Mouse (Mus musculus) stomach, embryonic 14.5 days (tissue): ENCODE measurements around the gene Ubald2. TPM values are rescaled to one million over a fixed set of nuclear protein-coding genes. Genes with fewer than 3 reads are reported as not detected.

Experiments used
- ATAC-seq: fragments of 200-750 bp; cut with Nextera tagmentation; 2 replicates; pipeline ENCODE4 v1.8.0; 2017; ENCODE audit warnings: low read depth, moderate TSS enrichment; ENCODE audit not compliant: insufficient number of reproducible peaks, insufficient read depth, low FRiP score
- H3K27ac ChIP-seq: fragments of 300-500 bp; sonication (generic); 2 replicates; pipeline ENCODE4 v1.5.1; 2014; ENCODE audit warnings: mild to moderate bottlenecking, low read length, moderate library complexity, mixed read lengths
- H3K27me3 ChIP-seq: fragments of 300-500 bp; sonication (generic); 2 replicates; pipeline ENCODE4 v1.6.1; 2014; ENCODE audit warnings: low read length, control low read depth, mixed read lengths; ENCODE audit not compliant: control insufficient read depth, insufficient read depth
- H3K36me3 ChIP-seq: fragments of 300-500 bp; sonication (generic); 2 replicates; pipeline ENCODE4 v1.6.1; 2014; ENCODE audit warnings: mild to moderate bottlenecking, control low read depth, low read length, moderate library complexity, mixed read lengths; ENCODE audit not compliant: control insufficient read depth, insufficient read depth
- H3K4me1 ChIP-seq: fragments of 300-500 bp; sonication (generic); 2 replicates; pipeline ENCODE4 v1.6.1; 2014; ENCODE audit warnings: low read length, control low read depth, mixed read lengths; ENCODE audit not compliant: control insufficient read depth, insufficient read depth
- H3K4me2 ChIP-seq: fragments of 300-500 bp; sonication (generic); replicated peaks from 2 replicates; pipeline ENCODE4 v1.6.1; 2014; ENCODE audit warnings: low read depth, low read length, control low read depth
- H3K4me3 ChIP-seq: fragments of 300-500 bp; sonication (generic); 2 replicates; pipeline ENCODE4 v1.5.1; 2014; ENCODE audit warnings: low read depth, low read length, control low read depth
- H3K9ac ChIP-seq: fragments of 300-500 bp; sonication (generic); replicated peaks from 2 replicates; pipeline ENCODE4 v1.6.1; 2014; ENCODE audit warnings: low read depth, mild to moderate bottlenecking, control low read depth, low read length, moderate library complexity, mixed read lengths
- H3K9me3 ChIP-seq: fragments of 300-500 bp; sonication (generic); 2 replicates; pipeline ENCODE4 v1.6.1; 2016; ENCODE audit warnings: low read depth, low read length, control low read depth; ENCODE audit not compliant: control insufficient read depth
- WGBS: fragments of 180-500 bp; shearing (Covaris S2); extraction: QIAGEN DNeasy Blood & Tissue Kit; methylation state at CpG from one replicate; pipeline ENCODE4 v1.1.7; 2014; 5-methylcytosine and 5-hydroxymethylcytosine counted together
- polyA plus RNA-seq: library from polyadenylated mRNA; unstranded; fragments of >200 nt; fragmentation: Nextera tagmentation; extraction: Ambion mirVana; gene quantifications from 2 replicates; pipeline ENCODE4 v1.2.1, GENCODE M21; 2014

The Ubald2 gene
- polyA plus RNA-seq, 1 experiment from 2014 or later, result 56.1 TPM

GRCm38 (mm10) chr11:116434967-116435752 is 1.3 kb downstream of the Ubald2 start:
- Histone ChIP-seq H3K9ac (peak overlapping the region; percentile 80), H3K4me2 (peak overlapping the region; percentile 85), H3K4me3 (peak overlapping the region; percentile 80), H3K27me3 (no peaks in the 10 kb centered on the region), H3K9me3 (no peaks in the 10 kb centered on the region), H3K36me3 (peaks cover 21% of the 10 kb centered on the region), H3K4me1 (peaks cover 18% of the 10 kb centered on the region), H3K27ac (peak overlapping the region; percentile 93)
- WGBS, result 53% methylated on average over 12 of the region's 12 CpGs
- ATAC-seq, result no peak

- peak overlapping the region; percentile 28; the same call in 1 of the 2 replicates for H3K27ac ChIP-seq
- H3K4me1 ChIP-seq, result peaks cover 18% of the 10 kb centered on the region
- H3K27me3 ChIP-seq, result no peaks in the 10 kb centered on the region
- peak overlapping the region; percentile 85 for H3K4me2 ChIP-seq
- peak overlapping the region; percentile 80; the same call in 1 of the 2 replicates for H3K4me3 ChIP-seq
- ATAC-seq, result no peak
- no peaks in the 10 kb centered on the region for H3K9me3 ChIP-seq
- WGBS, result 47% methylated on average over 5 of the region's 5 CpGs
- peaks cover 21% of the 10 kb centered on the region for H3K36me3 ChIP-seq
- no peak overlapping the region for H3K9ac ChIP-seq
Measured at GRCm38 (mm10) chr11:116435992-116436724, 2.3 kb downstream of the Ubald2 start.

- 57% methylated on average over 4 of the region's 4 CpGs for WGBS
- no peaks in the 10 kb centered on the region for H3K27me3 ChIP-seq
- H3K4me1 ChIP-seq, result peaks cover 18% of the 10 kb centered on the region
- H3K36me3 ChIP-seq, result peaks cover 21% of the 10 kb centered on the region
- no peak overlapping the region for H3K4me3 ChIP-seq
- no peak for ATAC-seq
- peak overlapping the region; percentile 85 for H3K4me2 ChIP-seq
- 0 out of 2 replicates have a peak overlapping the region, but pooled peaks have one; percentile 28 for H3K27ac ChIP-seq
- no peaks in the 10 kb centered on the region for H3K9me3 ChIP-seq
- no peak overlapping the region for H3K9ac ChIP-seq
Measured at GRCm38 (mm10) chr11:116436725-116437331, 2.9 kb downstream of the Ubald2 start.

GRCm38 (mm10) chr11:116437541-116437940 is 3.6 kb downstream of the Ubald2 start:
- Histone ChIP-seq H3K4me3 (no peak overlapping the region), H3K27me3 (no peaks in the 10 kb centered on the region), H3K4me1 (peaks cover 18% of the 10 kb centered on the region), H3K9me3 (no peaks in the 10 kb centered on the region), H3K4me2 (no peak overlapping the region), H3K36me3 (peaks cover 21% of the 10 kb centered on the region), H3K9ac (no peak overlapping the region), H3K27ac (0 out of 2 replicates have a peak overlapping the region, but pooled peaks have one; percentile 28)
- 80% methylated on average over 11 of the region's 11 CpGs for WGBS
- no peak for ATAC-seq

- H3K27me3 ChIP-seq, result no peaks in the 10 kb centered on the region
- H3K9ac ChIP-seq, result no peak overlapping the region
- no peak for ATAC-seq
- WGBS, result 76% methylated on average over 19 of the region's 19 CpGs
- H3K27ac ChIP-seq, result no peak overlapping the region
- peaks cover 21% of the 10 kb centered on the region for H3K36me3 ChIP-seq
- H3K9me3 ChIP-seq, result no peaks in the 10 kb centered on the region
- H3K4me1 ChIP-seq, result peaks cover 18% of the 10 kb centered on the region
- no peak overlapping the region for H3K4me2 ChIP-seq
- no peak overlapping the region for H3K4me3 ChIP-seq
Measured at GRCm38 (mm10) chr11:116439269-116440240, 5.7 kb downstream of the Ubald2 start.

GRCm38 (mm10) chr11:116440408-116441068 is 6.6 kb downstream of the Ubald2 start:
- WGBS, result 66% methylated on average over 7 of the region's 7 CpGs
- ATAC-seq, result no peak

GRCm38 (mm10) chr11:116442129-116442866 is 8.4 kb downstream of the Ubald2 start:
- Histone ChIP-seq H3K9ac (no peak overlapping the region), H3K9me3 (no peaks in the 10 kb centered on the region), H3K4me1 (no peaks in the 10 kb centered on the region), H3K4me3 (no peak overlapping the region), H3K27me3 (no peaks in the 10 kb centered on the region), H3K27ac (no peak overlapping the region), H3K36me3 (peaks cover 14% of the 10 kb centered on the region), H3K4me2 (no peak overlapping the region)
- ATAC-seq, result no peak
- 78% methylated on average over 15 of the region's 15 CpGs for WGBS

More at GRCm38 (mm10) chr11:116440408-116441068, 6.6 kb downstream of the Ubald2 start:
- Histone ChIP-seq H3K4me3 (no peak overlapping the region), H3K36me3 (peaks cover 21% of the 10 kb centered on the region), H3K27me3 (no peaks in the 10 kb centered on the region), H3K27ac (no peak overlapping the region), H3K4me2 (no peak overlapping the region), H3K4me1 (peaks cover 16% of the 10 kb centered on the region), H3K9me3 (no peaks in the 10 kb centered on the region), H3K9ac (no peak overlapping the region)
